Mouse (Mus musculus) heart, adult 2 months (tissue): ENCODE results near the gene Hcn2. TPM values are rescaled to one million over a fixed set of nuclear protein-coding genes. Genes with fewer than 3 reads are reported as not detected.
A peak's percentile ranks its signal among the peaks of the same experiment; 100 is the strongest.

ENCODE experiments used
- DNase-seq, 2 experiments: peaks; one replicate each; pipeline ENCODE4 v3.0.0; 2021
- H3K27ac ChIP-seq: fragments of 200-600 bp; 2 replicates; pipeline ENCODE4 v1.8.1; 2022
- H3K27me3 ChIP-seq: fragments of 200-500 bp; 2 replicates; pipeline ENCODE4 v1.6.1; 2012; ENCODE audit warnings: mild to moderate bottlenecking, low read length, inconsistent platforms, mixed read lengths; ENCODE audit not compliant: control insufficient read depth, insufficient read depth
- H3K36me3 ChIP-seq: fragments of 200-500 bp; 2 replicates; pipeline ENCODE4 v1.6.1; 2012; ENCODE audit warnings: low read length, inconsistent platforms; ENCODE audit not compliant: control insufficient read depth, insufficient read depth
- H3K4me1 ChIP-seq: fragments of 200-500 bp; 2 replicates; pipeline ENCODE4 v1.6.1; 2011; ENCODE audit warnings: low read length; ENCODE audit not compliant: control insufficient read depth, insufficient read depth
- H3K4me3 ChIP-seq: fragments of 200-600 bp; 2 replicates; pipeline ENCODE4 v1.8.1; 2022
- H3K79me2 ChIP-seq: fragments of 200-500 bp; replicated peaks from 2 replicates; pipeline ENCODE4 v1.6.1; 2012; ENCODE audit warnings: mild to moderate bottlenecking, inconsistent platforms, low read length, moderate library complexity, mixed read lengths; ENCODE audit not compliant: control insufficient read depth, insufficient read depth
- H3K9ac ChIP-seq: fragments of 200-500 bp; 2 replicates; pipeline ENCODE4 v1.6.1; 2012; ENCODE audit warnings: low read depth, mild to moderate bottlenecking, control low read depth, inconsistent platforms, low read length, mixed read lengths
- CTCF ChIP-seq: fragments of 200-600 bp; IDR thresholded peaks from 2 replicates; pipeline ENCODE4 v1.8.1; 2022; ENCODE audit warnings: antibody characterized with exemption, mild to moderate bottlenecking, moderate library complexity
- EP300 ChIP-seq: fragments of 200-500 bp; IDR thresholded peaks from 2 replicates; pipeline ENCODE4 v1.6.1; 2011; ENCODE audit warnings: low read depth, low read length, control low read depth; ENCODE audit not compliant: insufficient read depth
- POLR2A ChIP-seq: fragments of 200-500 bp; IDR thresholded peaks from 2 replicates; pipeline ENCODE4 v1.6.1; 2011; ENCODE audit warnings: mild to moderate bottlenecking, low read depth, low read length, control low read depth; ENCODE audit not compliant: insufficient read depth
- WGBS: fragments of 180-500 bp; shearing (Covaris S2); methylation state at CpG from one replicate; pipeline ENCODE4 v1.1.7; 2018; 5-methylcytosine and 5-hydroxymethylcytosine counted together
- intact Hi-C: fragments of 180-260 bp; cut with DNase I; formaldehyde crosslinking; loops from one replicate; pipeline ENCODE4 v1.15.1; 2025
- polyA plus RNA-seq: library from polyadenylated mRNA; depleted of rRNA; stranded (reverse); fragments of >200 nt; gene quantifications from 2 replicates; pipeline ENCODE4 v1.2.3, GENCODE M21; 2012
- total RNA-seq, 2 experiments: library from RNA; stranded (reverse); gene quantifications; 2 replicates each; pipeline ENCODE4 v1.2.3; 2021

The Hcn2 gene
- total and polyA plus RNA-seq, 3 experiments, result 17.0 to 33.5 (median 17.5) TPM

- no peak for DNase-seq
- H3K79me2 ChIP-seq, result no peaks in the 10 kb centered on the region
- 95% methylated on average over 3 of the region's 3 CpGs for WGBS
- no peaks in the 10 kb centered on the region for H3K36me3 ChIP-seq
- intact Hi-C loops, result no loop called here
- H3K27me3 ChIP-seq, result no peaks in the 10 kb centered on the region
- no peak overlapping the region for H3K27ac ChIP-seq
- peaks cover 2% of the 10 kb centered on the region; the same call in 1 of the 2 replicates for H3K4me1 ChIP-seq
- TF ChIP-seq POLR2A (no peak), CTCF (peak; percentile 30), EP300 (no peak)
- H3K9ac ChIP-seq, result no peak overlapping the region
- H3K4me3 ChIP-seq, result no peak overlapping the region
These were observed 55.9 kb downstream of the Hcn2 start for GRCm38 (mm10) chr10:79772320-79772719.

GRCm38 (mm10) chr10:79773208-79773607 lies 56.8 kb downstream of the Hcn2 start:
- TF ChIP-seq POLR2A (no peak), CTCF (no peak), EP300 (no peak)
- H3K79me2 ChIP-seq, result no peaks in the 10 kb centered on the region
- no peaks in the 10 kb centered on the region for H3K36me3 ChIP-seq
- WGBS, result 93% methylated on average over 2 of the region's 2 CpGs
- no peaks in the 10 kb centered on the region for H3K27me3 ChIP-seq
- no peak for DNase-seq
- intact Hi-C loops, result no loop called here
- H3K9ac ChIP-seq, result no peak overlapping the region
- H3K4me3 ChIP-seq, result no peak overlapping the region
- no peaks in the 10 kb centered on the region for H3K4me1 ChIP-seq
- no peak overlapping the region for H3K27ac ChIP-seq

GRCm38 (mm10) chr10:79774486-79775279 lies 58.2 kb downstream of the Hcn2 start:
- DNase-seq, result peak in 1 of 2 experiments; percentile 22
- no peaks in the 10 kb centered on the region for H3K36me3 ChIP-seq
- WGBS, result 51% methylated on average over 5 of the region's 5 CpGs
- H3K9ac ChIP-seq, result no peak overlapping the region
- H3K79me2 ChIP-seq, result no peaks in the 10 kb centered on the region
- intact Hi-C loops, result no loop called here
- TF ChIP-seq POLR2A, result no peak
- peak; percentile 59 for TF ChIP-seq CTCF
- no peak for TF ChIP-seq EP300
- H3K4me1 ChIP-seq, result peaks cover 1% of the 10 kb centered on the region
- H3K27me3 ChIP-seq, result no peaks in the 10 kb centered on the region
- H3K27ac ChIP-seq, result no peak overlapping the region
- no peak overlapping the region for H3K4me3 ChIP-seq

GRCm38 (mm10) chr10:79777103-79777531 lies 60.7 kb downstream of the Hcn2 start, which contains the start of gene Fstl3:
Gene Fstl3, plus strand, starts transcription at chr10:79777272.
- peak within 1 kb of the TSS; percentile 17 for H3K27ac ChIP-seq
- peak within 1 kb of the TSS; percentile 34; the same call in 1 of the 2 replicates for H3K4me3 ChIP-seq
- DNase-seq, result peak; percentile 48 to 59
- peaks cover 4% of the 10 kb centered on the region for H3K4me1 ChIP-seq
- intact Hi-C loops, result no loop called here
- WGBS, result 6% methylated on average over 39 of the region's 39 CpGs
- TF ChIP-seq CTCF (no peak), POLR2A (no peak), EP300 (no peak)
- peak within 1 kb of the TSS; percentile 71 for H3K9ac ChIP-seq
- no peaks in the 10 kb centered on the region for H3K27me3 ChIP-seq
- no peaks in the 10 kb centered on the region for H3K79me2 ChIP-seq
- no peaks in the 10 kb centered on the region for H3K36me3 ChIP-seq

- intact Hi-C loops, result no loop called here
- TF ChIP-seq POLR2A, result no peak
- TF ChIP-seq CTCF, result no peak
- TF ChIP-seq EP300, result no peak
- H3K36me3 ChIP-seq, result no peaks in the 10 kb centered on the region
- H3K27me3 ChIP-seq, result no peaks in the 10 kb centered on the region
- 8% methylated on average over 15 of the region's 15 CpGs for WGBS
- no peak overlapping the region; the same call in 1 of the 2 replicates for H3K4me3 ChIP-seq
- no peaks in the 10 kb centered on the region for H3K79me2 ChIP-seq
- H3K4me1 ChIP-seq, result peaks cover 4% of the 10 kb centered on the region
- DNase-seq, result peak; percentile 56 to 63
- H3K27ac ChIP-seq, result no peak overlapping the region; the same call in 1 of the 2 replicates
- H3K9ac ChIP-seq, result no peak overlapping the region; the same call in 1 of the 2 replicates
These were observed 61.6 kb downstream of the Hcn2 start for GRCm38 (mm10) chr10:79778006-79778405.

- Histone ChIP-seq H3K27me3 (no peaks in the 10 kb centered on the region), H3K4me3 (no peak overlapping the region), H3K27ac (no peak overlapping the region), H3K36me3 (no peaks in the 10 kb centered on the region), H3K9ac (no peak overlapping the region), H3K79me2 (no peaks in the 10 kb centered on the region), H3K4me1 (peaks cover 4% of the 10 kb centered on the region)
- WGBS, result 35% methylated on average over 2 of the region's 2 CpGs
- intact Hi-C loops, result no loop called here
- TF ChIP-seq EP300 (no peak), CTCF (no peak), POLR2A (no peak)
- no peak for DNase-seq
These were observed 62.8 kb downstream of the Hcn2 start for GRCm38 (mm10) chr10:79779193-79779592.
